10 mouse cellular contexts compared by ENCODE assay signal in genomic region chr16:30499126-30499857, GRCm38 (mm10). TPM values are rescaled to one million over a fixed set of nuclear protein-coding genes. Genes with fewer than 3 reads are reported as not detected.
DNase-seq lines count a peak whose midpoint lies in the region; ATAC-seq and TF ChIP-seq lines count a peak whose summit lies in the region.
"Had no signal": no experiment of that assay in that cellular context is flagged by ENCODE, and none has a peak within 500 bp of the region (broad histone marks: within the 10 kb centered on the region; RNA-seq: fewer than 3 reads in every experiment).

No protein-coding gene starts in this region.

- peak overlapping the region; percentile 19; the same call in 1 of the 2 replicates for H3K4me3 ChIP-seq in gastrocnemius, adult 2 months
- H3K4me3 ChIP-seq in lung, embryonic 15.5 days, result no peak overlapping the region
- no peak overlapping the region for H3K4me3 ChIP-seq in heart, embryonic 16.5 days (ENCODE audit: low read length)

- peak; percentile 37 for DNase-seq in gastrocnemius, adult 2 months
- no peak for DNase-seq in gastrocnemius, postnatal 4 days (ENCODE audit: low spot score in 2 of 2)
- DNase-seq in lung, postnatal 25 days (ENCODE audit: low spot score), result no peak
- DNase-seq in neural tube, embryonic 10.5 days (ENCODE audit: extremely low spot score, low spot score), result peak; percentile 52
- DNase-seq in MN1 (ENCODE audit: low spot score), result no peak
- no peak for DNase-seq in c-Kit-positive CD71-positive TER-119-positive erythroid progenitor cells, embryonic 14.5 days (ENCODE audit: low spot score)
- DNase-seq: thymus, postnatal 25 days had no signal

- no peak for ATAC-seq in lung, embryonic 15.5 days (ENCODE audit: borderline replicate concordance, extremely low read depth, low FRiP score, low TSS enrichment)
- no peak for ATAC-seq in heart, embryonic 16.5 days (replicated peaks; ENCODE audit: extremely low read depth, insufficient read depth, low FRiP score)

- no peaks in the 10 kb centered on the region for H3K9me3 ChIP-seq in lung, embryonic 15.5 days
- H3K9me3 ChIP-seq in heart, embryonic 16.5 days (replicated peaks; ENCODE audit: control insufficient read depth, low read length), result no peaks in the 10 kb centered on the region

- no peaks in the 10 kb centered on the region for H3K36me3 ChIP-seq in lung, embryonic 15.5 days
- H3K36me3 ChIP-seq in heart, embryonic 16.5 days (ENCODE audit: control insufficient read depth, insufficient read depth), result no peaks in the 10 kb centered on the region

- peaks cover 13% of the 10 kb centered on the region; the same call in 1 of the 2 replicates for H3K27me3 ChIP-seq in lung, embryonic 15.5 days
- no peaks in the 10 kb centered on the region for H3K27me3 ChIP-seq in heart, embryonic 16.5 days (ENCODE audit: control insufficient read depth, insufficient read depth, low read length)

- H3K27ac ChIP-seq in gastrocnemius, adult 2 months, result peak overlapping the region; percentile 24; the same call in 1 of the 2 replicates
- no peak overlapping the region for H3K27ac ChIP-seq in lung, embryonic 15.5 days
- H3K27ac ChIP-seq in heart, embryonic 16.5 days (ENCODE audit: low read length), result no peak overlapping the region
- H3K27ac ChIP-seq: liver, embryonic 14.5 days had no signal

- H3K4me2 ChIP-seq in lung, embryonic 15.5 days, result peak overlapping the region; percentile 7; the same call in 1 of the 2 replicates
- H3K4me2 ChIP-seq in heart, embryonic 16.5 days (ENCODE audit: low read depth, low read length), result peak overlapping the region; percentile 13; the same call in 1 of the 2 replicates

- no peak overlapping the region for H3K9ac ChIP-seq in lung, embryonic 15.5 days
- H3K9ac ChIP-seq in heart, embryonic 16.5 days (ENCODE audit: low read length), result no peak overlapping the region
- H3K9ac ChIP-seq: liver, embryonic 14.5 days had no signal

- no peak for TF ChIP-seq CTCF in gastrocnemius, adult 2 months (IDR thresholded peaks at IDR 0.05)

- H3K4me1 ChIP-seq in lung, embryonic 15.5 days, result peaks cover 27% of the 10 kb centered on the region
- peaks cover 13% of the 10 kb centered on the region for H3K4me1 ChIP-seq in heart, embryonic 16.5 days (ENCODE audit: control insufficient read depth, insufficient read depth, low read length)

- intact Hi-C loops in gastrocnemius, adult 2 months (cut with DNase I), result no loop called here

- 13% methylated on average over 16 of the region's 16 CpGs for WGBS in lung, embryonic 15.5 days
- WGBS in heart, embryonic 16.5 days, result 22% methylated on average over 16 of the region's 16 CpGs

RNA-seq across cellular contexts. Expression of gene Tmem44, which starts 51.4 kb away (rescaled TPM):
- total RNA-seq in gastrocnemius, adult 2 months (2021), result 1 to 10 TPM; 1.7 to 2.1 TPM
- total RNA-seq in gastrocnemius, postnatal 4 days (2021), result 10 to 100 TPM in 1 of 2 experiments, 1 to 10 TPM in 1; 9.7 to 11.2 TPM
- polyA plus RNA-seq in lung, embryonic 15.5 days (2015; fragmentation: Nextera tagmentation; extraction: Ambion mirVana), result 24.6 and 26.4 TPM in 2 replicates
- polyA plus RNA-seq in heart, embryonic 16.5 days (2015; fragmentation: Nextera tagmentation; extraction: Ambion mirVana), result 19.3 and 21.5 TPM in 2 replicates

Comparison
In these comparisons a context has a peak if more than half of its experiments do, and no peak if none do; other contexts are left out.
1. DNase-seq: peak in gastrocnemius, adult 2 months (single experiment) and neural tube, embryonic 10.5 days (single experiment); none in gastrocnemius, postnatal 4 days (0 of 2), lung, postnatal 25 days (single experiment), MN1 (single experiment) and c-Kit-positive CD71-positive TER-119-positive erythroid progenitor cells, embryonic 14.5 days (single experiment).